Mouse (Mus musculus): ENCODE data around the gene Brpf3. TPM values are rescaled to one million over a fixed set of nuclear protein-coding genes. Genes with fewer than 3 reads are reported as not detected.
A peak's percentile ranks its signal among the peaks of the same experiment; 100 is the strongest.

The Brpf3 gene
- polyA plus RNA-seq, 1 experiment from 2014 or later = 9.8 TPM

GRCm38 (mm10) chr17:28850511-28850910, 49.6 kb downstream of the Brpf3 start:
- Histone ChIP-seq H3K4me1 (replicated peaks) (0 out of 2 replicates have a peak, but pooled peaks cover 5% of the 10 kb centered on the region), H3K9me3 (0 out of 2 replicates have a peak, but pooled peaks cover 2% of the 10 kb centered on the region), H3K4me3 (no peak overlapping the region), H3K27me3 (ENCODE audit: insufficient read depth, poor library complexity, severe bottlenecking) (no peaks in the 10 kb centered on the region), H3K36me3 (no peaks in the 10 kb centered on the region), H3K27ac (no peak overlapping the region)
- no peak for DNase-seq (ENCODE audit: low spot score)
- 92% methylated on average over 5 of the region's 5 CpGs for WGBS

GRCm38 (mm10) chr17:28854377-28854776, 53.5 kb downstream of the Brpf3 start:
- Histone ChIP-seq H3K27ac (no peak overlapping the region), H3K4me3 (no peak overlapping the region), H3K4me1 (replicated peaks) (peaks cover 10% of the 10 kb centered on the region), H3K27me3 (ENCODE audit: insufficient read depth, poor library complexity, severe bottlenecking) (peaks cover 3% of the 10 kb centered on the region; the same call in 1 of the 2 replicates), H3K36me3 (no peaks in the 10 kb centered on the region), H3K9me3 (peaks cover 11% of the 10 kb centered on the region; the same call in 1 of the 2 replicates)
- DNase-seq (ENCODE audit: low spot score) = no peak
- 82% methylated on average over 7 of the region's 7 CpGs for WGBS

- Histone ChIP-seq H3K9me3 (peaks cover 11% of the 10 kb centered on the region; the same call in 1 of the 2 replicates), H3K27ac (no peak overlapping the region), H3K4me3 (no peak overlapping the region), H3K36me3 (no peaks in the 10 kb centered on the region), H3K27me3 (ENCODE audit: insufficient read depth, poor library complexity, severe bottlenecking) (peaks cover 3% of the 10 kb centered on the region; the same call in 1 of the 2 replicates), H3K4me1 (replicated peaks) (peaks cover 10% of the 10 kb centered on the region)
- no peak for DNase-seq (ENCODE audit: low spot score)
- 82% methylated on average over 9 of the region's 9 CpGs for WGBS
Measured at GRCm38 (mm10) chr17:28855166-28855885, 54.4 kb downstream of the Brpf3 start.

- H3K9me3 ChIP-seq = peaks cover 11% of the 10 kb centered on the region; the same call in 1 of the 2 replicates
- WGBS = 65% methylated on average over 3 of the region's 3 CpGs
- peaks cover 10% of the 10 kb centered on the region for H3K4me1 ChIP-seq (replicated peaks)
- H3K27ac ChIP-seq = peak overlapping the region; percentile 3; the same call in 1 of the 2 replicates
- peaks cover 3% of the 10 kb centered on the region; the same call in 1 of the 2 replicates for H3K27me3 ChIP-seq (ENCODE audit: insufficient read depth, poor library complexity, severe bottlenecking)
- no peaks in the 10 kb centered on the region for H3K36me3 ChIP-seq
- no peak for DNase-seq (ENCODE audit: low spot score)
- H3K4me3 ChIP-seq = no peak overlapping the region
Measured at GRCm38 (mm10) chr17:28856030-28856429, 55.1 kb downstream of the Brpf3 start.

- peaks cover 10% of the 10 kb centered on the region for H3K4me1 ChIP-seq (replicated peaks)
- peaks cover 11% of the 10 kb centered on the region; the same call in 1 of the 2 replicates for H3K9me3 ChIP-seq
- DNase-seq (ENCODE audit: low spot score) = peak; percentile 46
- no peak within 1 kb of the TSS for H3K4me3 ChIP-seq
- WGBS = 35% methylated on average over 12 of the region's 12 CpGs
- H3K27me3 ChIP-seq (ENCODE audit: insufficient read depth, poor library complexity, severe bottlenecking) = peaks cover 3% of the 10 kb centered on the region; the same call in 1 of the 2 replicates
- H3K27ac ChIP-seq = no peak within 1 kb of the TSS
- no peaks in the 10 kb centered on the region for H3K36me3 ChIP-seq
Measured at GRCm38 (mm10) chr17:28858205-28858604, 57.3 kb downstream of the Brpf3 start, which contains the start of gene Pnpla1. TSS of gene Pnpla1 (plus strand) at chr17:28858411.

- DNase-seq (ENCODE audit: low spot score) = no peak
- H3K27ac ChIP-seq = no peak overlapping the region
- H3K9me3 ChIP-seq = no peaks in the 10 kb centered on the region
- peaks cover 1% of the 10 kb centered on the region; the same call in 1 of the 2 replicates for H3K27me3 ChIP-seq (ENCODE audit: insufficient read depth, poor library complexity, severe bottlenecking)
- no peak overlapping the region for H3K4me3 ChIP-seq
- no peaks in the 10 kb centered on the region for H3K4me1 ChIP-seq (replicated peaks)
- WGBS = 81% methylated on average over 7 of the region's 7 CpGs
- no peaks in the 10 kb centered on the region for H3K36me3 ChIP-seq
Measured at GRCm38 (mm10) chr17:28863926-28864325, 63.0 kb downstream of the Brpf3 start.

GRCm38 (mm10) chr17:28864464-28864863, 63.6 kb downstream of the Brpf3 start:
- no peaks in the 10 kb centered on the region for H3K9me3 ChIP-seq
- H3K36me3 ChIP-seq = no peaks in the 10 kb centered on the region
- no peaks in the 10 kb centered on the region for H3K4me1 ChIP-seq (replicated peaks)
- 81% methylated on average over 6 of the region's 6 CpGs for WGBS
- no peak overlapping the region for H3K4me3 ChIP-seq
- H3K27ac ChIP-seq = no peak overlapping the region
- DNase-seq (ENCODE audit: low spot score) = no peak
- H3K27me3 ChIP-seq (ENCODE audit: insufficient read depth, poor library complexity, severe bottlenecking) = no peaks in the 10 kb centered on the region

- Histone ChIP-seq H3K36me3 (no peaks in the 10 kb centered on the region), H3K4me1 (replicated peaks) (peaks cover 5% of the 10 kb centered on the region), H3K27ac (no peak overlapping the region), H3K9me3 (no peaks in the 10 kb centered on the region), H3K27me3 (ENCODE audit: insufficient read depth, poor library complexity, severe bottlenecking) (no peaks in the 10 kb centered on the region), H3K4me3 (no peak overlapping the region)
- no peak for DNase-seq (ENCODE audit: low spot score)
Measured at GRCm38 (mm10) chr17:28866921-28867320, 66.0 kb downstream of the Brpf3 start.

- H3K27me3 ChIP-seq (ENCODE audit: insufficient read depth, poor library complexity, severe bottlenecking) = no peaks in the 10 kb centered on the region
- whole genome bisulfite sequencing = 88% methylated on average over 4 of the region's 4 CpGs
- H3K9me3 ChIP-seq = no peaks in the 10 kb centered on the region
- no peak overlapping the region for H3K4me3 ChIP-seq
- no peak overlapping the region for H3K27ac ChIP-seq
- peaks cover 5% of the 10 kb centered on the region for H3K4me1 ChIP-seq (replicated peaks)
- no peak for DNase-seq (ENCODE audit: low spot score)
- no peaks in the 10 kb centered on the region for H3K36me3 ChIP-seq
Measured at GRCm38 (mm10) chr17:28867381-28867780, 66.5 kb downstream of the Brpf3 start.

- Histone ChIP-seq H3K27ac (peak overlapping the region; percentile 23; the same call in 1 of the 2 replicates), H3K36me3 (no peaks in the 10 kb centered on the region), H3K4me1 (replicated peaks) (peaks cover 5% of the 10 kb centered on the region), H3K4me3 (no peak overlapping the region), H3K9me3 (no peaks in the 10 kb centered on the region), H3K27me3 (ENCODE audit: insufficient read depth, poor library complexity, severe bottlenecking) (no peaks in the 10 kb centered on the region)
- WGBS = 74% methylated on average over 9 of the region's 9 CpGs
- DNase-seq (ENCODE audit: low spot score) = peak; percentile 16
Measured at GRCm38 (mm10) chr17:28869412-28870110, 68.7 kb downstream of the Brpf3 start.

- Histone ChIP-seq H3K27me3 (ENCODE audit: insufficient read depth, poor library complexity, severe bottlenecking) (no peaks in the 10 kb centered on the region), H3K9me3 (no peaks in the 10 kb centered on the region), H3K27ac (no peak overlapping the region), H3K4me1 (replicated peaks) (peaks cover 5% of the 10 kb centered on the region), H3K4me3 (no peak overlapping the region), H3K36me3 (no peaks in the 10 kb centered on the region)
- 73% methylated on average over 5 of the region's 5 CpGs for WGBS
- DNase-seq (ENCODE audit: low spot score) = no peak
Measured at GRCm38 (mm10) chr17:28870435-28870834, 69.5 kb downstream of the Brpf3 start.

GRCm38 (mm10) chr17:28871831-28872230, 70.9 kb downstream of the Brpf3 start:
- Histone ChIP-seq H3K36me3 (no peaks in the 10 kb centered on the region), H3K4me3 (no peak overlapping the region), H3K4me1 (replicated peaks) (peaks cover 10% of the 10 kb centered on the region), H3K27me3 (ENCODE audit: insufficient read depth, poor library complexity, severe bottlenecking) (peaks cover 6% of the 10 kb centered on the region; the same call in 1 of the 2 replicates), H3K9me3 (no peaks in the 10 kb centered on the region), H3K27ac (no peak overlapping the region)
- 76% methylated on average over 11 of the region's 11 CpGs for WGBS
- no peak for DNase-seq (ENCODE audit: low spot score)

GRCm38 (mm10) chr17:28872322-28872721, 71.4 kb downstream of the Brpf3 start:
- Histone ChIP-seq H3K27me3 (ENCODE audit: insufficient read depth, poor library complexity, severe bottlenecking) (peaks cover 6% of the 10 kb centered on the region; the same call in 1 of the 2 replicates), H3K4me3 (no peak overlapping the region), H3K36me3 (no peaks in the 10 kb centered on the region), H3K9me3 (no peaks in the 10 kb centered on the region), H3K4me1 (replicated peaks) (peaks cover 14% of the 10 kb centered on the region), H3K27ac (no peak overlapping the region)
- WGBS = 84% methylated on average over 7 of the region's 7 CpGs
- no peak for DNase-seq (ENCODE audit: low spot score)

All from hindbrain, embryonic 10.5 days (tissue).